Comparison of ENCODE assay signal across 9 mouse cellular contexts in the genomic region with DNA sequence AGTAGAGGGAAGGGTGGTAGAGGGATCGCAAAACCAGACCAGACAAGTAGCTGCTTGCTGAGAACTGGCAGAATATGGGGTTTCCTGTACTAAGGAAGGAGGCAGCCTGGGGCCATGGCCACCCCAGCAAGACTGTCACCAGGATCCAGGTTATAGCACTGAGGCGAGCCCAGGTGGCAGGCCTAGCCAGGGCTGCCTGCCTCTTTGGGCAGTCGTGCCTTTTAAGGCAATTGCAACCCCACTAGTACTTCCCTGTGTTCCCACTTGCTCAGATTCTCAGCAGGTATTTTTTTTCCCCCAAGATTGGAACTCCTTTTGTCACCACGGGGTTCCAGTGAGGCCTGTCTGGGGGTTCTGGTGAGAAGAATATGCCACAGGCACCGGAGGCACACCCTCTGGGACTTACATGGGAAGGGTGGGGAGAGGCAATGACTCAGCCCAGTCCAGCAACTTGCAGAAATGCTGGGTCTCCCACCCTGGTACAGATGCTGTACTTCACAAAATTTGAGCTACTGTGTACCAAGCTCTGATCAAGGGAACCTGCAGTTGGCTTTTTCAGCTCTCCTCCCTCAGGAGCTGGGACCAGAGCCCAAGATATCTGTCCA. TPM values are rescaled to one million over a fixed set of nuclear protein-coding genes. Genes with fewer than 3 reads are reported as not detected.
DNase-seq lines count a peak whose midpoint lies in the region; ATAC-seq and TF ChIP-seq lines count a peak whose summit lies in the region.
"Had no signal": no experiment of that assay in that cellular context is flagged by ENCODE, and none has a peak within 500 bp of the region (broad histone marks: within the 10 kb centered on the region; RNA-seq: fewer than 3 reads in every experiment).

No protein-coding gene starts in this region.

- H3K27me3 ChIP-seq in megakaryocyte, embryonic 14.5 days (replicated peaks): no peaks in the 10 kb centered on the region
- no peaks in the 10 kb centered on the region for H3K27me3 ChIP-seq in limb, embryonic 14.5 days (ENCODE audit: control insufficient read depth, insufficient read depth, low read length)
- H3K27me3 ChIP-seq in stomach, embryonic 15.5 days (replicated peaks): no peaks in the 10 kb centered on the region

- 13% methylated on average over 5 of the region's 5 CpGs for WGBS in limb, embryonic 14.5 days
- WGBS in stomach, embryonic 15.5 days: 28% methylated on average over 5 of the region's 5 CpGs

- peak overlapping the region; percentile 12; the same call in 1 of the 2 replicates for H3K9ac ChIP-seq in limb, embryonic 14.5 days (ENCODE audit: low read depth, low read length, severe bottlenecking)
- no peak overlapping the region for H3K9ac ChIP-seq in stomach, embryonic 15.5 days

- H3K4me1 ChIP-seq in megakaryocyte, embryonic 14.5 days: peaks cover 85% of the 10 kb centered on the region
- H3K4me1 ChIP-seq in limb, embryonic 14.5 days (ENCODE audit: control insufficient read depth, insufficient read depth, low read length): 0 out of 2 replicates have a peak, but pooled peaks cover 1% of the 10 kb centered on the region
- H3K4me1 ChIP-seq in stomach, embryonic 15.5 days: peaks cover 25% of the 10 kb centered on the region

- H3K9me3 ChIP-seq in megakaryocyte, embryonic 14.5 days: no peaks in the 10 kb centered on the region
- no peaks in the 10 kb centered on the region for H3K9me3 ChIP-seq in limb, embryonic 14.5 days (ENCODE audit: control insufficient read depth, low read length)
- H3K9me3 ChIP-seq in stomach, embryonic 15.5 days: no peaks in the 10 kb centered on the region

- H3K4me2 ChIP-seq in limb, embryonic 14.5 days (replicated peaks; ENCODE audit: low read depth, low read length, severe bottlenecking): no peak overlapping the region
- no peak overlapping the region for H3K4me2 ChIP-seq in stomach, embryonic 15.5 days

- H3K4me3 ChIP-seq in megakaryocyte, embryonic 14.5 days (replicated peaks): peak overlapping the region; percentile 2
- H3K4me3 ChIP-seq in limb, embryonic 14.5 days (replicated peaks; ENCODE audit: low read length): no peak overlapping the region
- no peak overlapping the region for H3K4me3 ChIP-seq in stomach, embryonic 15.5 days (replicated peaks)

- DNase-seq in frontal cortex, postnatal 36 days (ENCODE audit: low spot score in 2 of 2): no peak
- DNase-seq in limb, embryonic 14.5 days (ENCODE audit: low spot score): no peak
- DNase-seq in layer of hippocampus, adult 11-12 months (ENCODE audit: low spot score): no peak
- no peak for DNase-seq in kidney, postnatal 4 days
- DNase-seq: lung, postnatal 10 days had no signal

- H3K36me3 ChIP-seq in megakaryocyte, embryonic 14.5 days (replicated peaks; ENCODE audit: low read length): peaks cover 44% of the 10 kb centered on the region
- H3K36me3 ChIP-seq in limb, embryonic 14.5 days (ENCODE audit: control insufficient read depth, insufficient read depth, low read length): peaks cover 48% of the 10 kb centered on the region
- H3K36me3 ChIP-seq in stomach, embryonic 15.5 days: peaks cover 36% of the 10 kb centered on the region

- ATAC-seq in frontal cortex, adult (ENCODE audit: low TSS enrichment): 0 out of 2 replicates have a peak, but pooled peaks have one; percentile 2
- ATAC-seq in megakaryocyte, adult 5-6 weeks (ENCODE audit: poor library complexity, severe bottlenecking): no peak
- no peak for ATAC-seq in limb, embryonic 14.5 days (ENCODE audit: low FRiP score, low read depth)
- ATAC-seq in stomach, embryonic 15.5 days (ENCODE audit: insufficient read depth, low FRiP score, low read depth): peak; percentile 38; the same call in 1 of the 2 replicates

- no peak for TF ChIP-seq POLR2A in limb, embryonic 14.5 days (IDR thresholded peaks at IDR 0.05; ENCODE audit: borderline replicate concordance, extremely low read depth, insufficient read depth, insufficient read length)

- peak overlapping the region; percentile 52 for H3K27ac ChIP-seq in limb, embryonic 14.5 days (replicated peaks; ENCODE audit: low read depth, low read length)
- H3K27ac ChIP-seq in stomach, embryonic 15.5 days: peak overlapping the region; percentile 79

RNA-seq across cellular contexts. Expression of a gene that starts 15.3 kb away (rescaled TPM):
- 113 and 163 TPM in 2 replicates for polyA plus RNA-seq in megakaryocyte, embryonic 14.5 days (2012; ENCODE audit: insufficient read depth, low replicate concordance)
- total RNA-seq in megakaryocyte, adult 5-6 weeks (2015): 3.2 and 3.9 TPM in 2 replicates
- total RNA-seq in megakaryocyte, adult 5-6 weeks (2017): 0.08 and 0.22 TPM in 2 replicates
- polyA plus RNA-seq in limb, embryonic 14.5 days (2012; rRNA removed): 10.8 and 11.0 TPM in 2 replicates
- 8.3 and 11.5 TPM in 2 replicates for polyA plus RNA-seq in limb, embryonic 14.5 days (2014; fragmentation: Nextera tagmentation; extraction: Ambion mirVana)
- 32.8 and 34.7 TPM in 2 replicates for polyA plus RNA-seq in stomach, embryonic 15.5 days (2015; fragmentation: Nextera tagmentation; extraction: Ambion mirVana)

RNA-seq across cellular contexts. Expression of a gene that starts 15.8 kb away (rescaled TPM):
- 145 and 190 TPM in 2 replicates for polyA plus RNA-seq in megakaryocyte, embryonic 14.5 days (2012; ENCODE audit: insufficient read depth, low replicate concordance)
- 965 and 1,027 TPM in 2 replicates for total RNA-seq in megakaryocyte, adult 5-6 weeks (2015)
- total RNA-seq in megakaryocyte, adult 5-6 weeks (2017): 1,404 and 1,498 TPM in 2 replicates
- 1,074 and 1,569 TPM in 2 replicates for polyA plus RNA-seq in limb, embryonic 14.5 days (2012; rRNA removed)
- polyA plus RNA-seq in limb, embryonic 14.5 days (2014; fragmentation: Nextera tagmentation; extraction: Ambion mirVana): 1,384 and 1,387 TPM in 2 replicates
- polyA plus RNA-seq in stomach, embryonic 15.5 days (2015; fragmentation: Nextera tagmentation; extraction: Ambion mirVana): 883 and 1,069 TPM in 2 replicates

RNA-seq across cellular contexts. Expression of a gene that starts 57.1 kb away (rescaled TPM):
- polyA plus RNA-seq in megakaryocyte, embryonic 14.5 days (2012; ENCODE audit: insufficient read depth, low replicate concordance): 9.9 and 10.9 TPM in 2 replicates
- 3.8 and 6.9 TPM in 2 replicates for total RNA-seq in megakaryocyte, adult 5-6 weeks (2015)
- total RNA-seq in megakaryocyte, adult 5-6 weeks (2017): 13.5 and 14.5 TPM in 2 replicates
- 43.1 and 56.5 TPM in 2 replicates for polyA plus RNA-seq in limb, embryonic 14.5 days (2012; rRNA removed)
- 34.6 and 39.4 TPM in 2 replicates for polyA plus RNA-seq in limb, embryonic 14.5 days (2014; fragmentation: Nextera tagmentation; extraction: Ambion mirVana)
- polyA plus RNA-seq in stomach, embryonic 15.5 days (2015; fragmentation: Nextera tagmentation; extraction: Ambion mirVana): 29.5 and 33.2 TPM in 2 replicates

Comparison
In these comparisons a context has a peak if more than half of its experiments do, and no peak if none do; other contexts are left out.
1. ATAC-seq: peak in frontal cortex, adult (single experiment) and stomach, embryonic 15.5 days (single experiment); none in megakaryocyte, adult 5-6 weeks (single experiment) and limb, embryonic 14.5 days (single experiment).